Mouse (Mus musculus): ENCODE data around the gene Nup35. TPM values are rescaled to one million over a fixed set of nuclear protein-coding genes. Genes with fewer than 3 reads are reported as not detected.

Nup35 gene
- total and polyA plus RNA-seq, 3 experiments: 20.3 to 29.8 (median 23.2) TPM

DNA sequence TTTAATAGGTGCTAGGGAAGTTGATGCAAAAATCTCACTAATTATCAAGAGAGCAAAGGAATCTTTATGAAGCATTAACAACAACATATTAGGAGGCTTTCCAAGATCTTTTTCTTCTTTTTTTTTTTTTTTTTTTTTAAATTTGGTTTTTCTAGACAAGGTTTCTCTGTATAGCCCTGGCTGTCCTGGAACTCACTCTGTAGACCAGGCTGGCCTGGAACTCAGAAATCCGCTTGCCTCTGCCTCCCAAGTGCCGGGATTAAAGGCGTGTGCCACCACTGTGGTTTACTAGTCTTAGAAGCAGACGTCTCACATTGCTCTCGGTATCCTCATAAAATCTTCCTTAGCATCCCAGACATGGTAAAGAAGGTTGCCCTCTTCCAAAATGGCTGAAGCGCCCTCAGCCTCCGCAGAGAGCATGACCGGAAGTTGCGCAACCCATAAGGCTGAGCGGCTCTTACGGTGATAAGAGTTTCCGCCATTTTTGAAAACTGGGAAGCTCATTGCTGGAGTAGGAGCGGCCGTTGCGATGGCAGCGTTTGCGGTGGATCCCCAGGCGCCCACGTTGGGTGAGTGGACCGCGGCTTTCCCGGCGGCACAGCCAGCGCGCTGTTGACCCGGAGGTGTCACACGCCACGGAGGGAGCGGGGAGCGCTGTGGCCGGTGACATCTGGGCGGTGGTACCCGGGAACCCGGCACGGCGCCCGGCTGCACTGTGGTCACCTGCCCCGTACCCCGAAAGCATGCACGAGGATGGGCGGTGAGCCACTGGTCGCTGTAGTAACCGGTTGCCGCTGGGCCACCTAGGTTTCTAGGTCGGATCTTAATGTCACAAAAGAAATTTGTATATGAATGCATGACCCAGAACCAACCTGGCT, 21.6 kb downstream of the Nup35 start:
- peak; percentile 93 for DNase-seq

DNA sequence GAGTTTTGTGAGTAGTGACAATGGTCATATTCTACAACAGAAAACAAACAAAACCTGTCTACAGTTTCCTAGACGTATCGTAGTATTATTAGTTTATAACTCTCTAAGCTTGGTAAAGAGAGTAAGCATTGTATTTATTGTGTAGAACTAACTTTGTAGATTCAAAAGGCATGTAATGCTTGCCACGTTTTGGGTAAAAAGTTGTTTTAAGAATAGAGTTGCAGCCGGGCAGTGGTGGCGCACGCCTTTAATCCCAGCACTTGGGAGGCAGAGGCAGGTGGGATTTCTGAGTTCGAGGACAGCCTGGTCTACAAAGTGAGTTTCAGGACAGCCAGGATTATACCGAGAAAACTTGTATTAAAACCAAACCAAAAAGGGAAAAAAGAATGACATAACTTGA, 22.4 kb downstream of the Nup35 start:
- no peak for DNase-seq

DNA sequence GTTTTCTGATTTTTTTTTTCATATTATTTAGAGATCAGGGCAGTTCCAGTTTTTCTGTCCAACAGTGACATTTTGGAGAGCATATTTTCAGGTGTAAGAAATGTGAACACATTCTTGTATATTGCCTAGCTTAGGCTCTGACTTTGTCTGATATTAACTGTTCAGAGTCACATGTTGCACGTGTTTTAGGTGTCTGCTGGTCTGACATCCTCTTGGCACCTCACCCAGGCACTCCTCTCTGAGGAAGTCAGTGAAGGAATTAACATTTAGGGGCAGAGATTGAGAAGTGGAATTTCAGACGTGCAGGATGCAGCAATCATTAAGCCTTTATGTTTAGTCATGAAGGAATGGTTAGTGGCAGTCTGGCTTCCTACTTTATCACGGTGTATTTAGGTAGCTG, 22.8 kb downstream of the Nup35 start:
- DNase-seq: no peak

DNA sequence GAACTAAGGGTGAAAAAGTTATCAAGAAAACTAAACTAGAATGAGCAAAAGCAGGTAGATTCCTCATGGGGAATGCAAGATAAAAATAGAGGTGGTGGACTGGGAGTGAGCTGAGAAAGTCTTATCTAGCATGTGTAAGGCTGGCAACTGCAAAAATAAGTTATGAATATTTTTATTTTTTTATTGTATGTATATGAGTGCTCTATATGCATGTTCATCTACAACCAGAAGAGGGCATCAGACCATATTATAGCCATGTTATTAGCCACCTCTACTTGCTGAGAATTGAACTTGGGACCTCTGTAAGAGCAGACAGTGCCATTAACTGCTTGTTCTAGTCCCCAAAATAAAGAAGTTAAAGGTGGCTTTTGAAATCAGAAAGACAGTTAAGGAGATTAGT, 44.4 kb downstream of the Nup35 start:
- DNase-seq: no peak

DNA sequence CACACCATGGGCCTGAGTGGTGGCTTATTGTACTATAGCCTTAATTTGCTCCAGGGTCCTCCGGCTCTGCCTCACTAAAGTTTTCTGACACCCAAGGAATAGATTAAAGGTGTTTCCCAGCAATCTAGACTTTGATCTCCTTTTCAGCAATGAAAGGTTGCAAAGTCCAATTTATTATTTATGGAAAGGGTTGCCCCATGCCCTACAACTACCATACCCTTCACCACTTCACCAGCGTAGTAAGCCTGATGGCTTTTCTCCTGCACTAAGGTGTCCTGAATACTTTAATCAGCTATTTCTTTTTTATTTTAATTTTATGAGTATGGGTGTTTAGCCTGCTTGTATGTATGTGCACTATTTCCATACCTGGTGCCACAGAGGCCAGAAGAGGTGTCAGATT, 45.6 kb downstream of the Nup35 start:
- no peak for DNase-seq

DNA sequence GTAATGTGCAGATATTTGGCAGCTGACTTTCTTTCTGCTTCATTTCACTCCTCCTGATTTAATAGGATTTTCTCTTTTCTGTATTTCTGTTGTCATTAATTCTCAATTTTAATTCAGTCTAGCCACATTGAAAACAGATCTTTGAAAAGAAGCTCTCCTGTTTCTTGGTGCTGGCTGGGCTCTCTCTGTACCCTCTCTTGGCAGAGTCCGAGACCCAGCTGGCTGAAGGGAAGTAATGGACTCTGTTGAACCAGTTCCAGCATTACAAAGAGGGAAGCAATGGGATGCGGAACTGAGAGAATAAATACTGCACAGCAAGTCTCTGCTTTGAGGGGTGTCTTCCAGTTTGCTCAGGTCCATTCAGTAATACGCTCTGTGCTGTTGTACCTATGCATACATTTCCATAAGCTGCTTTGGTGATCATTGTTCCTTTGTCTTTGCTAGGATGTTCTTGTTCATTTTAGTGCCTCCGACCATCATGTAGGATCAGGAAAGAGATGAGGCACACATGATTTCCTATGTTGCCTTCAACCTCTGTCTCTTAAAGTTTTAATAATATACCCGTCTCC, 50.4 kb downstream of the Nup35 start:
- DNase-seq: no peak

DNA sequence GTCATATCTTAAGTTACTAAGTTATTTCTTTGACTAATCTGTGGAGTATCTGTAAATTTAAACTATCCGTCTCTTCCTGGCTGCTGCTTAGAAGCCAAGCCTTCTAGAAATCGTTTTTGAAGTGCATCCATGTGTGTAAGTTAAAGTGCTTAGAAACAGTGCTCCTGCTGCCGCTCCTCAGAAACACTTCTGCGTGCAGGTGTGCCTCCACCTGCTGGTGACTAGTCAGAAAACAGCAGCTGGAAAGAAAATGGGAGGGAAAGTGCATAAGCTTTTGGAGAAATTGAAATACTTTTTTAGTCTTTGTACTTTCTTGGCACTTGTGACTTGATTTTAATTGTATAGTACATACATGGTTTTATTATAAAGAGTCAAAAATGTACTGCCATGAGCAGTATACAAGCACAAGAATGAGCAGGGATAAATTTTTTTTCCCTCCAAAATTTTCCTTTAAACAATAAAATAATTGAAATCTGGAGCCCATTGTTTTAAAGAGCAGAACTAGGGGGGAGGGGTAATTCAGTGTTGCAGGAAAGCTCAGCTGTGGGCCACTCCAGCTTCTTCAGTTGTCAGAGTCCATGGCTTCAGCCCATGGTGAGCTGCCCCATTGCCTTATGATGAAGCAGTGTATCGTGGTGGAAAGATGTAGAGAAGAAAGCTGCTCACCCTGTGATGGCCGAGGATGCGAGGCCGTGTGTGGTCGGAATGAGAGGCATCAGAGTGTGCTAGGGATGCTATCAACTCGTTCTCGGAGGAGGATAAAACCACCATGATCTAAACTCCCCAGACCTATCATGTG, 53.0 kb downstream of the Nup35 start:
- DNase-seq: no peak

DNA sequence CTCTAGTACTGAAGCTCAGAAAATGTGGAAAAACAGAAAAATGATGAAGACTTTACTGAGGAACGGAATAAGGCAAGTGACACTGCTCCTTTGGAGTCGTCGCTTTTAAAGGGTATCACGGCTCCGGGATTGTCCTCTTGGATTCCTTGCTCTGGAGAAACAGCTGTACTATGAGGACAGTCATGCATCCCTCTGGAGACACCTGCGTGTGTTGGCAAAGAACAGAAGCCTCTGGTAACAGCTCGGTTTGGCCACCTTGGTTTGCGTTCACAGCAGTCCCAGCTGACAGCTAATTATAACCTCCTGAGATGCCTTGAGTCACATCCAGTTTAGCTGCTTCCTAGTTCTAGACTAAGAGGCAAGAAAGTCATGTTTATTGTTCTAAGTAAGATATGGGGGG, 61.8 kb downstream of the Nup35 start:
- DNase-seq: no peak

DNA sequence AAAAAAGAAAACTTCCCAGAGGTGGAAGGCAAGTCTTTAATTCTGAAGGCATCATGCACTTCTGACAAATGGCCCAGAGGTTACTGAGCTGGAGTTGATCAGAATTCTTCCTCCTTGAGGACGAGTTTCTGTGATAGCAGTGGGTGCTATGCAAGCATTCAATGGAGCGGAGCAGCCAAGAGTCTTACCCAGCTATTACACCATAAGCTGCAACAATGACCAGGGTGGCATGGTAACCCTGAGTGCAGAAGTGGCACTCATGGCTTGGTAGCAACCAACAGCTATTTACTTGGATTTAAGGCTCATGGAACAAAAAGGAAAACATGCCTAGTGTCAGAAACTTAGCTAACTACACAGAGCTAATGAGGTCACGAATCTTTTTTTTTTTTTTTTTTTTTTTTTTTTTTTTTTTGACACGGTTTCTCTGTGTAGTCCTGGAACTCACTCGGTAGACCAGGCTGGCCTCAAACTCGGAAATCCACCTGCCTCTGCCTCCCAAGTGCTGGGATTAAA, 66.7 kb downstream of the Nup35 start:
- no peak for DNase-seq

DNA sequence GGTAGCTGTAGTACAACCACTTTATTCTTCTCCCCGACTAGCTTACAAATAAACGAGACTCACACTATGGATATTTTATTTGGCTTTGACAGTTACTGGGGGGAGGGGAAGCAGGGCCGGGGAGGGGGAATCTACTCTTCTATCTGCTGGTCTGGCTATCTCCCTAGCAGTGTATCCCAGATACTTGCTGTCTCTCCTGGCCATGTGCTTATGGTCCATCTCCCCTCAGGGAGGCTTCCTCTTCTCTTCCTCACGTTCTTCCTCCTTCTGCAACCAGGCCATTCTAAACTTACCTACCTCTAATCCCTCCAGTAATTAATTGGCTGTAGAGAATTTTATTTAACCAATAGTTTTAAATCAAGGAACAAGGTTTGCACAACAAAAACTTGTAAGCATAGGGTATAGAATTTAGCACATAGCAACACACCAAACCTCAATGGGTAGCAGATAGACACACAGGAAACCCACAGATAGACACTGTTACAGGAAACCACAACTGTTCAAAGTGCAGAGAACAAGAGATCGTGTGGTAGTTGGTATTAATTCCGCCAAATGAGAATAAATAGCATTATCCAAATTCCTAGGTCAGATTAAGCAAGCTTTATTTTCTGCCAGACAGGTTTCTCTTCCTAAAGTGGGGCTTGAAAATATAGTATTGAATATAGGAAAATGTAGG, 67.5 kb downstream of the Nup35 start:
- no peak for DNase-seq

DNA sequence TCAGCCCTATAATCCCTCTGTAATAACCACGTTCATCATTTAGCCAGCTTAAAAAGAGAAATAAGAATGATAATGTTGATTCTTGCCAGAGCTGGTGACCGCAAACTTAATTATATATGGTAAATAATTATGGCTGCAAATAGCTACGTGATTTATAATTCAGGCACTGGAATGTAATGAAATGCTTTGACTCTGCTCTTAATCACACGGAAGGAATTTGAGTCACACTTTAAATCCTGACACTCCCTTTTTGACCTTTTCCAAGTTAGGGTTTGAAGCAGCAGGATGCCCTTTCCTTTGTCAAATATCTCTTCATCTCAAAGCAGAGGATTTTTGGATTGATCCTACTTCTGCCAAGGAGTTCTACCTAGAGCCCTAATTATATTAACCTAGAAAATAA, 71.2 kb downstream of the Nup35 start:
- DNase-seq: no peak

DNA sequence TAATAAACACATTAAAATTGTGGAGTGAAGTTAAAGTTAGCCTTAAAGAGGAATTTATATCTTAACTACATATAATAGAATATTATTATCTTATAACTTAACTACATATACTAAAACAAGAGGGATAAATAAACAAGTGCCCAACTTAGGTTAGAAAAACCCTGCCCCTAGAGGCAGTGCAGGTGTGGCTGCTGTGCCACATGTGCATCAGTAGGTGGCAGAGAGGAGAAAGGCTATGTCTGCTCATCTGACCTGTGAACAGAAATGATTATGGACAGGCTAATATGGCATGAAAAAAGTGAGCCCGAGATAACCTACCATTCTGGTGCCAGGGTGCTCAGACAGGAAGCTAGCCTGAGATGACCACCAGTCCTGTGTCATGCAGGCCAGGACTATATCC, 90.4 kb downstream of the Nup35 start:
- DNase-seq: no peak

Small RNA genes within 50 kb of the gene (microRNA-seq; reads per million reads assigned to microRNA genes)
- 0 reads per million in 2 experiments for gene Mir684-1

Other genes starting within 250 kb of the Nup35 start
- 100 to 1,000 TPM in 1 of 2 experiments, 1 to 10 TPM in 1; 5.5 to 245 TPM for gene Frzb, start 169.6 kb upstream of the Nup35 start, total RNA-seq (2021)
- gene Frzb, start 169.6 kb upstream of the Nup35 start, polyA plus RNA-seq (2012; rRNA removed): 248 and 437 TPM in 2 replicates
- 100 to 1,000 TPM; 133 to 162 TPM for gene Nckap1, start 35.9 kb upstream of the Nup35 start, total RNA-seq (2021)
- 13.5 and 18.4 TPM in 2 replicates for gene Nckap1, start 35.9 kb upstream of the Nup35 start, polyA plus RNA-seq (2012; rRNA removed)
- 10 to 100 TPM; 16.0 to 19.3 TPM for gene Dusp19, start 191 bp upstream of the Nup35 start, total RNA-seq (2021)
- 2.5 and 3.4 TPM in 2 replicates for gene Dusp19, start 191 bp upstream of the Nup35 start, polyA plus RNA-seq (2012; rRNA removed)

Measured in adrenal gland, adult 2 months (tissue).